Mouse (Mus musculus) stomach, embryonic 15.5 days (tissue): ENCODE results near the gene Med15. TPM values are rescaled to one million over a fixed set of nuclear protein-coding genes. Genes with fewer than 3 reads are reported as not detected.
A peak's percentile ranks its signal among the peaks of the same experiment; 100 is the strongest.

Experiments used
- ATAC-seq: fragments of 200-750 bp; cut with Nextera tagmentation; 2 replicates; pipeline ENCODE4 v1.8.0; 2017; ENCODE audit warnings: low read depth, moderate number of reproducible peaks, moderate TSS enrichment; ENCODE audit not compliant: insufficient read depth, low FRiP score
- H3K27ac ChIP-seq: fragments of 300-500 bp; sonication (generic); 2 replicates; pipeline ENCODE4 v1.5.1; 2015; ENCODE audit warnings: mild to moderate bottlenecking, inconsistent platforms
- H3K27me3 ChIP-seq: fragments of 300-500 bp; sonication (generic); replicated peaks from 2 replicates; pipeline ENCODE4 v1.6.1; 2015; ENCODE audit warnings: inconsistent platforms
- H3K36me3 ChIP-seq: fragments of 300-500 bp; sonication (generic); 2 replicates; pipeline ENCODE4 v1.6.1; 2015; ENCODE audit warnings: inconsistent platforms
- H3K4me1 ChIP-seq: fragments of 300-500 bp; sonication (generic); 2 replicates; pipeline ENCODE4 v1.6.1; 2015; ENCODE audit warnings: inconsistent platforms
- H3K4me2 ChIP-seq: fragments of 300-500 bp; sonication (generic); 2 replicates; pipeline ENCODE4 v1.6.1; 2015; ENCODE audit warnings: mild to moderate bottlenecking, inconsistent platforms
- H3K4me3 ChIP-seq: fragments of 300-500 bp; sonication (generic); replicated peaks from 2 replicates; pipeline ENCODE4 v1.5.1; 2015; ENCODE audit warnings: inconsistent platforms
- H3K9ac ChIP-seq: fragments of 300-500 bp; sonication (generic); 2 replicates; pipeline ENCODE4 v1.6.1; 2015; ENCODE audit warnings: inconsistent platforms
- H3K9me3 ChIP-seq: fragments of 300-500 bp; sonication (generic); 2 replicates; pipeline ENCODE4 v1.6.1; 2016; ENCODE audit warnings: inconsistent platforms
- WGBS: fragments of 180-500 bp; shearing (Covaris S2); methylation state at CpG from one replicate; pipeline ENCODE4 v1.1.7; 2015; 5-methylcytosine and 5-hydroxymethylcytosine counted together
- polyA plus RNA-seq: library from polyadenylated mRNA; unstranded; fragments of >200 nt; fragmentation: Nextera tagmentation; extraction: Ambion mirVana; gene quantifications from 2 replicates; pipeline ENCODE4 v1.2.1, GENCODE M21; 2015

Gene Med15
- 38.3 and 42.6 TPM in 2 replicates for polyA plus RNA-seq

DNA sequence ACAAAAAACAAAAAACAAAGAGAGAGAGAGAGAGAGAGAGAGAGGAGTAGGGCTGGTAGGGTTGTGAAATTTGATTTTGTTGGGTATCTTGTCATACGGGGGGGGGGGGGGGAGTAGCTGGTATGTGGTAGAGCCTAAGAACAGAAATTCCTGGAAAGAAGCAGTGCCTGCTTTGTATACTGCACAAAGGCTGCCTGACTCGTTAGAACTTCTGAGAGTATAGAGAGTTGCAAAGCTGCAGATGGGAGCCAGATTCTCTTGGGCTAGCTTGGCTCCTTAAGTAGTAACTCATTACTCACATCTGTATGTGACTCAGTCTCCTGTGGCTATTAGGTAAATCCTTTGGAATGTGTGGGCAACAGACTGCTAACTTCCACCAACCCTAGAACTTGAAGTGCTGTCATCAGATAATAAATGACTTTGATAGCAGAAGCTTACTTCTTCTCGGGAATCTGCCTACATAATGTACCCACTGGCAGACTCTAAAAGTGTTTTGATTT, at the start of gene Med15:
Gene Med15, minus strand, starts transcription at position 51 of the 500 bp plus-strand sequence.
- ATAC-seq: no peak
- H3K9ac ChIP-seq: no peak within 1 kb of the TSS
- H3K4me2 ChIP-seq: no peak within 1 kb of the TSS

DNA sequence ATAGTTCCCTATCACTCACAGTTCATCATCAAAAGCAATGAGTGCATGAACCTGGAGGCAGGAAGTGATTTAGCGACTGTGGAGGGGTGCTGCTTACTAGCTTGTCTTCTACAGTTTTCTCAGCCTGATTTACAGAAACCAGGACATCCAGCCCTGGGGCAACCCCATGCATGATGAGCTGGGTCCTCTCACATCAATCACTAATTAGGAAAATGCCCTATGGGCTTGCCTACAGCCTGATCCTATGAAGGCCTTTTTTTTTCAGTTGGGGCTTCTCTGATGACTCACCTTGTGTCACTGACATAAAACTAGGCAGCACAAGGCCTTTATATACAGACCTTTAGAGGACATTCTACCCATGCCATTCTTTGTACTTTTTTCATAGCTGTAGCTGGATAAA, 47.0 kb upstream of the Med15 start:
- WGBS: 73% methylated on average over 1 of the region's 1 CpGs
- Histone ChIP-seq H3K9me3 (no peaks in the 10 kb centered on the region), H3K4me2 (no peak overlapping the region), H3K4me1 (no peaks in the 10 kb centered on the region), H3K27me3 (no peaks in the 10 kb centered on the region), H3K27ac (no peak overlapping the region), H3K4me3 (no peak overlapping the region), H3K9ac (no peak overlapping the region), H3K36me3 (peaks cover 44% of the 10 kb centered on the region)
- no peak for ATAC-seq

More for the DNA sequence above, at the start of gene Med15:
- H3K4me3 ChIP-seq: no peak within 1 kb of the TSS
- H3K36me3 ChIP-seq: no peaks in the 10 kb centered on the region
- no peak within 1 kb of the TSS for H3K27ac ChIP-seq
- no peaks in the 10 kb centered on the region for H3K9me3 ChIP-seq
- WGBS: 18% methylated on average over 3 of the region's 3 CpGs
- H3K4me1 ChIP-seq: no peaks in the 10 kb centered on the region
- no peaks in the 10 kb centered on the region for H3K27me3 ChIP-seq

DNA sequence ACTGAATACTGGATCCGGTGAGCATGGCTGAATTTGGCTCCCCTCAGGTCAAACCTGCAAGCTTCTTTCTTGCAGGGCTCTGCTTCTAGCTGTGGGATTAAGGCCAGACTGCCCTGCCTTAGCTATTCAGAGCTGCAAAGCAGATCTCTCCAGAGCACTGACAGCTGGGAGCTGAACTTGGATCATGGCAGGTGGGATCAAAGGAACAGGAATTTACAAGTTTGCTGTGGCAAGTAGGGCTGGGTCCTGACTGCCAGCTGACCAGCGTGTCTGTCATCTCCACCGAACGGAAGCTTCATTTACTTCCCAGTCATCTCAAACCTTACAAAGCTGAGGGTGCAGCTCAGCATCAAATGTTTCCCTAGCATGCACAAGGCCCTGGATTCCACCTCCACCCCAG, 45.5 kb upstream of the Med15 start:
- Histone ChIP-seq H3K4me3 (no peak overlapping the region), H3K9ac (no peak overlapping the region), H3K4me1 (no peaks in the 10 kb centered on the region), H3K36me3 (peaks cover 32% of the 10 kb centered on the region), H3K27me3 (no peaks in the 10 kb centered on the region), H3K4me2 (no peak overlapping the region), H3K27ac (no peak overlapping the region), H3K9me3 (no peaks in the 10 kb centered on the region)
- ATAC-seq: no peak
- 84% methylated on average over 4 of the region's 4 CpGs for WGBS

DNA sequence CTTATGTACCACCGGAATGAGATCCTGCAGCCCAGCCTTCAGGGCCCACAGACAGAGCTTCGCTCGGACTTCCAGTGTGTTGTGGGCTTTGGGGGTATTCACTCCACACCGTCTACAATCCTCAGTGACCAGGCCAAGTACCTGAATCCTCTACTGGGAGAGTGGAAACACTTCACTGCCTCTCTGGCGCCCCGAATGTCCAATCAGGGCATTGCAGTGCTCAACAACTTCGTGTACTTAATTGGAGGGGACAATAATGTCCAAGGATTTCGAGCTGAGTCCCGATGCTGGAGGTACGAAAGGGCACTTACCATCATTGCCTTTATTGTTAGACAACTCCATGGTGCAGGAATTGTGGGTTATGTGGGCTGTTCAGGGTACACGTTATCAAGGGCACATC, 44.1 kb upstream of the Med15 start:
- H3K9ac ChIP-seq: no peak overlapping the region
- no peaks in the 10 kb centered on the region for H3K9me3 ChIP-seq
- H3K4me3 ChIP-seq: no peak overlapping the region
- ATAC-seq: no peak
- 65% methylated on average over 11 of the region's 11 CpGs for WGBS
- H3K27me3 ChIP-seq: no peaks in the 10 kb centered on the region
- H3K4me2 ChIP-seq: no peak overlapping the region
- no peaks in the 10 kb centered on the region for H3K4me1 ChIP-seq
- no peak overlapping the region for H3K27ac ChIP-seq
- peaks cover 38% of the 10 kb centered on the region for H3K36me3 ChIP-seq

DNA sequence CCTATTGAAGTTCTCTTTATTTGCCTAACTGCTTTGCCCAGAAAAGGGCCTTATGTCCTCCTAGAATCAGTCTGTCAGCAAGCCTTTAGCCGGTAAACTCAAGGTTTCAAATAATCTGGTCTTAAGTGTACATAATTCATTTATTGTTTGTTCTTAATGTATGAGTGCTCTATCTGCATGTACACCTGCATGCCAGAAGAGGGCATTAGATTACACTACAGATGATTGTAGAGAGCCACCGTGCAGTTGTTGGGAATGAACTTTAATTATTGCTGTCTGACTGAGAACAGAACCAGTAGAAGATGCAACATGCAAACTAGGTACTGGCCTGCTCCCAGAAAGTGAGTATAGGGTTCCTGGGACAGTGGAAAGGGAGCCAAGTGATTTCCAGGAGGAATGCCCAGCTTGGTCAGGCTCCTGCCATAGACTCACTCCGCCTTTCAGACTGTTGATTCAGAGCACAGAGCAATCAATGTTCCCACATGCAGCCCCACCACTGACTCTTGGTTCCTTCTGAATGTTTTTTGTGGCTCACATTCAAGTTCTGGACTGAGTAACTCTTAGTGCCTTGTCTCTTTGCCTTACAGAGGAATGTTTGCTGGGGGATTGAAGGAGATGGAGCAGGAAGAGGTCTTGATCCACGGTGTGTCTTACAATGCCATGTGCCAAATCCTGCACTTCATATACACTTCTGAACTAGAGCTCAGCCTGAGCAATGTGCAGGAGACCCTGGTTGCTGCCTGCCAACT, 38.6 kb upstream of the Med15 start:
- Histone ChIP-seq H3K4me3 (no peak overlapping the region), H3K27ac (no peak overlapping the region), H3K9ac (no peak overlapping the region), H3K4me2 (no peak overlapping the region), H3K36me3 (peaks cover 23% of the 10 kb centered on the region), H3K27me3 (no peaks in the 10 kb centered on the region), H3K4me1 (no peaks in the 10 kb centered on the region), H3K9me3 (no peaks in the 10 kb centered on the region)
- no peak for ATAC-seq
- 68% methylated on average over 4 of the region's 4 CpGs for WGBS

DNA sequence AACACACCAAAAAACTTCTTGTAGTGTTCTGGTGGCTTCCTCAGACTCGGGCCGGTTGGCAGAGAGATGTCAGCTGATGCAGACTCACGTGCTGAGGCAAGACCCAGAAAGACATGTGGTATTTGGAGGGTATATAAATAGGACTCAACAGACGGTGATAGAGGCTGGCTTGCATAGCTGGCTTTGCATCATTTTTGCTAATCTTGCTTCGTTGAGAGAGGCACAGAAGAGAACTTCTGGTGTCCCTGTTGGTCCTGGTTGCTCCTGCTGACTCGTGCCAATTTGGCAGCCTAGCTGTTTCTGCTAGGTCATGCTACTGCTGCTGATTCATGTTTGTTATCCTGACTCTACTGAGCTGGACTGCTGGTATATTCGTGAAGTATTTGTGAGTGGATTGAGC, 36.1 kb upstream of the Med15 start:
- ATAC-seq: no peak
- Histone ChIP-seq H3K27me3 (no peaks in the 10 kb centered on the region), H3K4me2 (no peak overlapping the region), H3K4me3 (no peak overlapping the region), H3K9ac (no peak overlapping the region), H3K27ac (no peak overlapping the region), H3K4me1 (peaks cover 6% of the 10 kb centered on the region; the same call in 1 of the 2 replicates), H3K9me3 (no peaks in the 10 kb centered on the region), H3K36me3 (peaks cover 15% of the 10 kb centered on the region)
- 77% methylated on average over 7 of the region's 7 CpGs for WGBS

DNA sequence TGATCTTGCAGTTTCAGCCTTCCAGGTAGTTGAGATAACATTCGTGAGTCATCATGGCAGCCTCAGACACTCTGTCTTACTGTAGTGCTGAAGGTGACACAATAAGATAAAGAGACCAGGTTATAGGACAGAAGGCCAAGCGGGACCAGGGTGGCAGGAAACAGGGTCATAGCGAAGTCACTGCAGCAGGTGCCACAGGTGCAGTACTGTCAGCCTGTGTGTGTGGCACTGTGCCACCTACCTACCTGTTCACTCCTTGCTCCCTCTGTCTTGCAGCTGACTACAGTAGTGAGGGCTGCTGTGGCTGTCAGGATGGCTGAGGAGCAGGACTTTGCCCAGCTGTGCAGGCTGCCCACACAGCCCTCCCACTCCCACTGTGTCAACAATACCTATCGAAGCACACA, 31.4 kb upstream of the Med15 start:
- no peaks in the 10 kb centered on the region for H3K27me3 ChIP-seq
- ATAC-seq: peak; percentile 73
- 66% methylated on average over 4 of the region's 4 CpGs for WGBS
- H3K4me3 ChIP-seq: no peak overlapping the region
- H3K4me2 ChIP-seq: no peak overlapping the region
- no peaks in the 10 kb centered on the region for H3K9me3 ChIP-seq
- H3K4me1 ChIP-seq: peaks cover 23% of the 10 kb centered on the region; the same call in 1 of the 2 replicates
- H3K36me3 ChIP-seq: peaks cover 4% of the 10 kb centered on the region; the same call in 1 of the 2 replicates
- peak overlapping the region; percentile 23; the same call in 1 of the 2 replicates for H3K27ac ChIP-seq
- H3K9ac ChIP-seq: no peak overlapping the region

DNA sequence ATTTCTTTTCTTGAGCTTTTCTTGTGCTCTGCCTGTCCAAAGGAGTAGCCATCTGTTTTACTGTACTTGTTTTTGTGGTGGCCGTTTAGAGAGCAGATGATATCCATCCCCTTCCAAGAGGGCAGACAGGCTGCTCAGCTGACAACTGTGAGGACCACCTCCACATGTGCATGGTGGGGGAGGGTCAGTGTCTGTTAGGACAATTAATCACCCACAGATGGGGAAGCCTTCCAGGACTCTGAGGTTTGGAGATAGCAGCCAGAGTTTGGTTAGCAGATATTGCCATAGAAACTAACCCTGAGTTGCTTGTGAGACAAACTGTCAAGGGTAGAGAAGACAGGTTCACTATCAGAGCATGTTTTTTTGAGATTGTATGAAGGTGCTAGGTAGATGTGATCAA, 28.4 kb upstream of the Med15 start:
- Histone ChIP-seq H3K4me1 (peaks cover 28% of the 10 kb centered on the region), H3K27me3 (no peaks in the 10 kb centered on the region), H3K4me2 (peak overlapping the region; percentile 93), H3K36me3 (no peaks in the 10 kb centered on the region; the same call in 1 of the 2 replicates), H3K27ac (no peak overlapping the region), H3K9ac (no peak overlapping the region), H3K4me3 (peak overlapping the region; percentile 64; the same call in 1 of the 2 replicates), H3K9me3 (no peaks in the 10 kb centered on the region)
- no peak for ATAC-seq
- 30% methylated on average over 1 of the region's 1 CpGs for WGBS

DNA sequence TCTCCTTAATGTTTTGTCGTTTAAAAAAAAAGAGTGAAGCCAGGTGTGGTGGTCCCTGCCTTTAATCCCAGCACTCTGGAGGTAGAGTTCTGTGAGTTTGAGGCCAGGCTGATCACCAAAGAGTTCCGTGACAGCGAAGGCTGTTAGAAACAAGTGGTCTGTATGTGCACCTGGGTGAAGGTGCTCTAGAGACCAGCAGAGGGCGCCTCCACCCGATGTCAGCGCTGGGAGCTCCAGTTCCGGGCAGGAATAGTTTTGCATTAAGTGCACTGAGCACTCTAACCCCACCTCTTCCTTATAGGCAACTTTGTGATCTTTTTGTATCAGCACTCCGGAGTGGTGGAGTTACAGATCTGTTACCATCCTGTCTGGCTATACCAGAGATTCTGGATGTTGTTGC, 28.0 kb upstream of the Med15 start:
- 35% methylated on average over 8 of the region's 8 CpGs for WGBS
- Histone ChIP-seq H3K9ac (no peak overlapping the region), H3K27ac (no peak overlapping the region), H3K36me3 (no peaks in the 10 kb centered on the region; the same call in 1 of the 2 replicates), H3K4me2 (peak overlapping the region; percentile 93), H3K4me3 (peak overlapping the region; percentile 64), H3K9me3 (no peaks in the 10 kb centered on the region), H3K4me1 (peaks cover 28% of the 10 kb centered on the region), H3K27me3 (no peaks in the 10 kb centered on the region)
- no peak for ATAC-seq

DNA sequence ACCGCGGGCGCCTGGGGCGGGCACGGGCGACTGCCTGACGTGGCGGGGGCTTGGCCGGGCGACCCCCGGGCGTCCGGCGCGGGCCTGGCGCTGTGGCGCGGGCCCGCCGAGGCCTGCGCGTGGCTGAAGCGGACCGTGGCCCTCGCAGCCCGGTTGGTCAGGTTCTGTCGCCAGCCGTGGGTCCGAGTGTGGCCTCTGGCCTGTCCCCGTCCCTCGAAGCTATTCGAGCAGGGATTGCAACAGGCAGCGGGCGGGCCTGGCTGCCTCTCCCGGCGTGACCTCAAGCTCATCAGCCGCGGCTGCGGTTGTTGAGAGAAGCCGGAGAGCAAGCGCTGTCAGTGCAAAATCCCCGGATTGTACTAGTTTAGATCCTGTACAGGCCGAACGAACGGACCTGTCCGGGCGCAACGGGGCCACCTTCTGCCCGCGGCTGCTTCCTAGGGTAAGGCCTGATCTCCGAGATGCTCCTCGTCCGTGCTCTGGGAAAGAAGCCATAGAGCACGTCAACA, 27.2 kb upstream of the Med15 start:
- Histone ChIP-seq H3K4me2 (peak overlapping the region; percentile 93), H3K27ac (peak overlapping the region; percentile 64), H3K4me3 (peak overlapping the region; percentile 64), H3K27me3 (no peaks in the 10 kb centered on the region), H3K4me1 (peaks cover 28% of the 10 kb centered on the region), H3K9ac (peak overlapping the region; percentile 76), H3K36me3 (no peaks in the 10 kb centered on the region), H3K9me3 (no peaks in the 10 kb centered on the region)
- ATAC-seq: peak; percentile 25
- WGBS: 1% methylated on average over 49 of the region's 54 CpGs

DNA sequence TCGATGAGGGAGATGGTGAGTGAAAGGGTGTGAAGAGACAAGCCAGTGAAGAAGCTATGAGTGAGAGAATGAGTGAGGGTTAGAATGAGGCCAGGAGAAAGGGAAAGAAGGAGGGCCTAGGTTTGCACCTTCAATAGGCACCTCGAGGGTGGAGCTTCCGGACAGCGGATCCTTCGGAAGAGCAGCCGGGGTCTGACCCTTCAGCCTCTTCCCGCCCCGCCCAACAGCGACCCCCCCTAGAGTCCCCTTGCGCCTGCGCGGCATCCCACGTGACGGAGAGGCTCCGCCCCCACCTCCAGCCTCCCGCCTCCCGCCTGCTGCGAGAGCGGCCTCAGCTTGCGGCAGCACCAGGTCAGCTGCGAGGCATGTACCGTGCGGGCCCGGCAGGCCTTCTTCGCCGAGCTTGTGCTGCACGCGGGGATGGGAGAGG, 26.7 kb upstream of the Med15 start, which contains the start of gene Klhl22:
Gene Klhl22, plus strand, starts transcription at position 275 of the 430 bp plus-strand sequence.
- Histone ChIP-seq H3K9me3 (no peaks in the 10 kb centered on the region), H3K27ac (peak within 1 kb of the TSS; percentile 64), H3K4me2 (peak within 1 kb of the TSS; percentile 93), H3K4me1 (peaks cover 27% of the 10 kb centered on the region), H3K9ac (peak within 1 kb of the TSS; percentile 76), H3K36me3 (no peaks in the 10 kb centered on the region), H3K27me3 (no peaks in the 10 kb centered on the region), H3K4me3 (peak within 1 kb of the TSS; percentile 64)
- ATAC-seq: peak; percentile 86
- WGBS: under 1% methylated on average over 25 of the region's 28 CpGs

DNA sequence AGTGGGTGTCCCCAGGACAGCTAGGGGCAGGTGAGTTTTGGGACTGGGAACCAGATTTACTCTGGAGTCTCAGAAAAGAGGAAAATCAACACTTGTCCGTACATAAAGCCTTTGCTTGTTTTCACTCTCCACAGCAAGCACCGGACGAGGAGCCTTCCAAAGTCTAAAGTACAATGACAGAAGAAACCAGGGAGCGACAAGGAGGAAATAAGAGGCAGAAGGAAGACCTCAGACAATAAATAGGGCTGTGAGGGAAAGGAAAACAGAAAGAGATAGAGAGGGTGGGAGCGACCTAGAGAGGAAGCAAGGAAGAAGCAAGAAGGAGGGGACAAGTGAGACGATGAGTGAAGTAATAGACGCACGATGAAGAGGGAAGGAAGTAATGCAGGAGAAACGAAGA, 26.2 kb upstream of the Med15 start:
- 43% methylated on average over 9 of the region's 9 CpGs for WGBS
- no peak overlapping the region; the same call in 1 of the 2 replicates for H3K9ac ChIP-seq
- H3K4me1 ChIP-seq: peaks cover 22% of the 10 kb centered on the region
- no peaks in the 10 kb centered on the region for H3K9me3 ChIP-seq
- no peak for ATAC-seq
- peak overlapping the region; percentile 64; the same call in 1 of the 2 replicates for H3K27ac ChIP-seq
- no peaks in the 10 kb centered on the region for H3K36me3 ChIP-seq
- no peaks in the 10 kb centered on the region for H3K27me3 ChIP-seq
- H3K4me2 ChIP-seq: peak overlapping the region; percentile 93
- peak overlapping the region; percentile 64 for H3K4me3 ChIP-seq
